Mouse (Mus musculus): ENCODE results near the gene Cux1.
"Not testable (repeated sequence)": the region's sequence is repeated elsewhere in the genome, so short reads cannot be mapped to it uniquely, and the experiment has no call there.

Cux1 gene

DNA sequence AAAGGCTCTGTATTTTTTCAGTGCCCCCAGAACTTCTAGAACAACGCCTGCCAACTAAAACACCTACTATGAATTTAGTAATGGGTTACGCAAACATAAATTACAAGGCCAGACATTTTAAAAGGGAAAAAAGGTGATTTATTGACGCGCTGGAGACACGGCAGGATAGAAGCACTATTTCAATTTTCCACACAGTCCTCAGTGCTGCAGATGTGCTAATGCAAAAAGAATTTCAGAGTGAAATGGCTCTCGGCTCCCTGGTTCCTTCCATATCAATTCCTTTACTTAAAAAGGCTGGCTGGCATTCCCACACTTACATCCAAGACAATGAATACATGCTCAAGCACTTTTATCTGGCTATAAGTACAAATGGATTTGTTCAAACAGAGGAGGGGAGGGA lies 94.4 kb downstream of the Cux1 start:
- DNase-seq (ENCODE audit: low read depth): no peak

DNA sequence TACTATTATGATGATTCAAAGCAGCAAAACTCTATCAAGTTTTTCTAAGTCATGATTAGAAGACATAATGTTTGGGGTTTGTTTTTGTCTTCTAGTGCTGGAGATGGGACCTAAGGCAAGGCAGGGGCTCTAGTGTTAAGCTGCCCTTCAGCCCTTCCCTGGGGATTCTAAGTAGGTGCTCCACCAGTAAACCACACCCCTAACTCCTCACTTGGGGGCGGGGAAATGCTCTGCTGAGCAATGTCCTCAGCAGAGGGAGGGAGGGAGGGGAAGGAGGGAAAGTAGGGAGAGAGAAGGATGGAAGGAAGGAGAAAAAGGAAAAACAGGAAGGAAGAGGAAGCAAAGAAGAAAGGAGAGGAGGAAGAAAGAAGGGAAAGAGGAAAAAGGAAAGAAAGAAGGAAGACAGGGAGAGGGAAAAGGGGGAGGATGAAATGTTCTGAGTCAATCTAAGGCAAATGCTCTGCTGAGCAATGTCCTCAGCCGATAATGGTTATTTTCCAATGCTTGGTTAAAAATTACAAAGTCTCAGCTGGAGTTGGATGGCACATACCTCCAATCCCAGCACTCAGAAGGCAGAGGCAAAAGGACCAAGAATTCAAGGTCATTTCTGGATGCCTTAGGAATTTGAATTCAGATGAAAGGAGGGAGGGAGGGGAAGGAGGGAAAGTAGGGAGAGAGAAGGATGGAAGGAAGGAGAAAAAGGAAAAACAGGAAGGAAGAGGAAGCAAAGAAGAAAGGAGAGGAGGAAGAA lies 96.1 kb downstream of the Cux1 start:
- DNase-seq (ENCODE audit: low read depth): not testable (repeated sequence)

DNA sequence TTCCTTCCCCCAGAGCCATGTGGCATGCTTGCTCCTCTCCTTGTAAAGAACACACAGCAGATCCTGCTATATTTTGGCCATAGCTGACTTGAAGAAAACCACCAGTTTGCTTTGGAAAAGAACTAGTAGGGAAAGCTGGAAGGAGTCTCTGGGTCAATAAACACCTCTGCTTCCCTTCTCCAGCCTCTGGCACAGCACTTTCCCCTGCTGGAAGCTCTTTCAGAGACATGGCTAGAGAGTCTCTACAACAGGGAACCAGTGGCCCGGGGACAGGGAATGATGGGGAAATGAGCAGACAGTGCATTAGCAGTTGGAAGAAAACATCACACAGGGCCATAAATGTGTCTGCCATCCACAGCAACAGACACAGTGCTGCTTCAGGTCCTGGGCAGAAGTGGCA lies 98.0 kb downstream of the Cux1 start:
- no peak for DNase-seq (ENCODE audit: low read depth)

DNA sequence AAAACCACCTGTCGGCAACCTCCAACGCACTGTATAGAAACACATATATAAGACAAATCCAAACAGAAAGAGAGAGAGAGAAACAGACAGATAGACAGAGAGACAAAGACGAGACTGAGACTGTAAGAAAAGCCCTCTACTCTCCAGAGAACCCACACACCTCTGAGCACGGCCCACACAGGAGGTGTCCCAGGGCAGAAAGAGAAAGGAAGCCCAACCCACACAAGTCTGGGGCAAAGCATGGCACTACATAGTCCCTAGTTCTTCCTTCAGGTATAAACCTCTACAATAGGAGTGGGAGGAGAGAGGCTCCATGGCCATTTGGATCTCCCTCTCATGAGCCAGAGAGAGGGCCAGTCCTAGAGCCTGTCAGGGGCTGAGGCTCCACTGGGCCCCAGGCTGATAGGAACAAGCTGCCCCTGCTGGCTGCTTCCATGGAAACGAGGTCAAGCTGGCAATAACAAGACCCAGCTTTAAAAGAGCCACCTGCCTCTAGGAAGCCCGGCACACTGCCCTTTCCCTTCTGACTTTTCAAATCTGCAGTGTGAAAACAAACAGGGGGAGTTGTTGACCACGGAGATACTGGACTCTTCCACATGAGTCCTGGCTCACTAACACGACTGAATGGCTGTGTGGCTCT lies 99.8 kb downstream of the Cux1 start:
- no peak for DNase-seq (ENCODE audit: low read depth)

DNA sequence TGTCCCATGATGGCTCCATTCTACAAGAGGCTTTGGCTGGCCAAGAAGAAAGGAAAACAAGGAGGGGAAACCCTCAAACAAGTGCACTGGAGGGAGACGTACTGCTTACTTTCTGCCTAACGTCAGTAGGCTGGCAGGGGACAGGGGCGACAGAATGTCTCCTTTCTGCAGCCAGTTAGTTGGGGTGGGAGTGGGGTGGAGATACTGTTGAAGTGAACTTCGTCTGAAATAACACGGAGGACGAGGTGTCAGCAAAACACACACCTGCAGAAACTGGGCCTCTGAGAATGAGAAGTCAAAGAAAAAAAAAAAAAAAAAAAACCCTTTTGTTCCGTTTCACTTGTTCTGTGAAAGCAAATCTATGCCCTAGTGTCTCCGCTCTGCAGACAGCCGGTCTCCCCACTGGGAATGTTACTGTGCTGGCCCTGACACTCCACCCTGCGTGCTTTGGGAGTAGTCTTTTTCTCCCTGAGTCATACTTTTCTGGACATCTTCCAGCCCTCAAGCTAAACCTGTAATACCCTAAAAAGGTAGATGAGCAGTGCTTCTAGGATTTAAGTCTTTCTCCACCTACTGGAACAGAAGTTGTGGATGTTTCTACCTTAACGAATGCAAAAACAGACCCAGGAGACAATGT lies 101.4 kb downstream of the Cux1 start:
- DNase-seq (ENCODE audit: low read depth): no peak

DNA sequence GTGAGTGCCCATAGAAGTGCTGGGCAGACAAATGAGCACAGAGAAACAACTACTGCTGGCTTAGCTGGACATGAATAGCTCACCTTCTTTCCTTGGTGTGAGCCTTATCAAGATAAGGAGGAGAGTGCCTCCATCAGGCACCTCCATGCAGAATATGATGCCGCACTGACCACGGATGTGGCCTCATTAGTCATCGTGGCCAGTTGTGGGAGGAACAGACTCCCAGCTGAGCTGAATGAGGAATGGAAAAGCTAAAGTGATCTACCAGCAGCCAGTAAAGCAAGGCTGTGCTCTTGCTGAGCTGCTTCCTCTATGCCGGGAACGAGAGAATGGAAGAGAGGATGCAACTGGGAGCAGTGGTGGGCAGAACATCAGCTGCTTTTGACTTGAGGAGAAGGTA lies 101.9 kb downstream of the Cux1 start:
- DNase-seq (ENCODE audit: low read depth): no peak

DNA sequence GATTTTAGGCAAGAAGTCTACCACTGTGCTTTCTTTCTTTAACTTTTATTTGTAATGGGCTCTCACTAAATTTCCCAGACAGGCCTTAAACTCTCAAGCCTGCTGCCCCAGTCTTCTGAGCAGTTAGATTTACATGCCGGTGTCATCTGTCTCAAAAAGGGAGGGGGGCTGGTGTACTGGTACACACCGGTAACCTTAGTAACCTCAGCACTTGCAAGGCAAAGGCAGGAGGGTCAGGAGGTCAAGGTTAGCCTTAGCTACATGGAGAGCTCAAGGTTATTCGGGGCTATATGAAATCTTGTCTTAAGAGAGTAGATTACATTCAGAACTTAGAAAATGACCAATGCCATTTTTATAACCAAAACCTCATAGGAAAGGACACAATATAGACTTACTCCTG lies 102.4 kb downstream of the Cux1 start:
- no peak for DNase-seq (ENCODE audit: low read depth)

DNA sequence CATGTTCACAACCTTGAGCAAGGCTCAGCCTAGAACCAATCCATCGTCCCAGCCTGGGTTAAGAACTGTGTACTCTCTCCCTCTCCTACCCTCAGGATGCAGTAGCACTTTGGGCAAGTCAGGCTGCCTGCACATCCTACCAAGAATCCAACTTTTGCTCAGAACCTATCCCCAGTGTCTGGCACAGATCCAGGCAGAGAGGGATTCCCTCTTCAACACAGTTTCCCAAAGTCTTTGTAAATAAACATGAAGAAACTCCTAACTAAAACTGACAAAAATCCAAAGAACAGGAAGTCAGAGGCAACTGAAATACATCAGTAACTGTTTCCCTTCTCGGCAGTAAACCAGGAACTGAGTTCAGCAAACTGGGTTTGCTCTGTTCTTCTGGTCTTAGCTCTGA lies 103.2 kb downstream of the Cux1 start:
- DNase-seq (ENCODE audit: low read depth): no peak

DNA sequence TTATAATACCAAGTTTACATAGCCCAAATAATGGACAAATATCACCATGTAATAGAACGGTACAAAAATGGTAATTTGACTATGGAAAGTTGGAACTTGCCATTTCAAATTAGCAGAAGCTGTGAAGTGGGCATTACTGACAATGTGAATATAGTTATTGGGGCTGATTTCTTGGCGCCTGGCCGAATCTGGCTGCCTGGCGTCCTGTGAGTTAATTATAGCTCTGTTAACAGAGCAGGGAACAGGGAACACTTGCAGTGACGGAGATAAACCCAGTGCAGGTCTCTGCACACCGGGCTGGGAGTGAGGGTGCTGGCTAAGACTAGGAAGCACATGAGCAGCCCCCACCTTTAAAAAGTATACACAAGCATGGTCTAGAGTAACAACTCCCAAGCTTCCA lies 104.7 kb downstream of the Cux1 start:
- DNase-seq (ENCODE audit: low read depth): no peak

DNA sequence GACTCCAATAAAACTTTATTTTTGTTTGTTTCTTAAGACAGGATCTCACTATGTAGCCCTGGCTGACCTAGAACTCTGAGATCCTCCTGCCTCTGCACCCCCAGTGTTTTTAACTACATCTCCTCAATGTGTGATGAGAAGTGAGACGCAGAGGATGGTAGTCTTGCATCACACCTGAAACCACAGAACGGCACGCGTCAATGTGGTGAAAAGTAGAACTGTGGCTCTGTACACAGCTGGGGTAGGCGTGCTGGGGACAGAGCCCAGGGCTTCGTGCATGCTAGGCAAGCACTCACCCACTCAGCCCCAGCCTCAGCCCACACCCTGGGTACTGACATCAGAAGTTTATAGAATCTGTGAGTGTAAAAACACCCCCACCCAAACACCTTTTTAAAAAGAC lies 107.4 kb downstream of the Cux1 start:
- DNase-seq (ENCODE audit: low read depth): no peak

DNA sequence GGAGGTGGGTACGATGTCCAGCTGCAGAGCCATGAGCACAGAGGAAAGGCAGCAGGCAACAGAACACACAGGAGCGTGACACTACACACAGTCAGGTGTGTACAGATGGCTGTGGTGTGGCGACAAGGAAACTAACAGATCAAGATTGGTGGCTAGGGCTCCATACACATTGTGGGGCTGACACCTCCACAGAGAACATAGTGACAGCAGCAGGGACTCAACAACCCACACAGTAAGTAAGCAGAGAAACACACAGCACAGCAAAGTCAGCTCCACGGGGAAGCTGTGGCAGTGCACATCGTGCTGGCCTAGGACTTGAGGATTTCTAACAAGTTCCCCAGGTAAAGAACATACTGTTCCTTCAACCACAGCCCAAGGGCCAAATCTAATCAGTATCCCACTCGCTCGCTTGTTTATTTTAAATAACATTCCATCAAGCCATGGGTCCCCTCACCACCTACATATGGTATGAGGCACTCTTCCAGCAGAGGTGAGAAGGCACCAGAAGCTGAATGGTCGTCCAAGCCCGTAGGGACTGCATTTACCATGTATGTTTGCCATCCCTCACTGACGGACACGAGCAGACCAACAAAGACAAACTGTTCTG lies 108.3 kb downstream of the Cux1 start:
- no peak for DNase-seq (ENCODE audit: low read depth)

DNA sequence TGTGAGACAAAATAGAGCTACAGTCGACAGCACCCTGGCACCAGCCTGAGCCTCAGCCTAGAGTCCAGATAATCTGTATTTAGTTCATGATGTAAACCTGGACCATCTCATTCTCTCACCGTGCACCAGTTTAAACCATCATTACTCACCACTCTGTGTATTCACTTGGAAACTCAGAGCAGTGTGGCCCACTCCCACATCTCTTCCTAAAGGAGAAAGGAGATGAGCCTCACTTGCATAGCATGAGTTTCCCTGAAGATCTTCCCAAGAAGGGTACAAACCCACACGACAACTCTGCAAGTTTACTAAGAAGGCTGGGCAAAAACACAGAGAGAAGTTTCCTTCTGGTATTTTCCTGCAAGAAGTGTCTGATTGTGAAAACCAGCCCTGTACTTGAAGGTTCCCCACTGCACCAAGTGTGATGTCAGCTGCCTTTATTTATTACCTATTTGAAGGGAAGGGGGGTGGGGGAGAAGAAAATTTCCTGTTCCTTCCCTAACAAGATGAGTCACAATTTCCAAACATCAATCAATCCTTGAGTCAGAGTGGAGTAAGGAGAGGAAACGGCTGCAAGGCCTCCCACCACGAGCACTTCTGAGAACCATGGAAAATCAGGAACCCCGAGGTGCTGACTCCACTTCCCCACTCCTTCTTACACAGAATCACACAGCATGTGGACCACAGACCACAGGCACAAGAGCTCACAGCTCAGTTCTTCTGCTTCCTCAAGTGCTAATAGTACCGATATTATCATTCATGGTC lies 109.0 kb downstream of the Cux1 start:
- DNase-seq (ENCODE audit: low read depth): no peak

DNA sequence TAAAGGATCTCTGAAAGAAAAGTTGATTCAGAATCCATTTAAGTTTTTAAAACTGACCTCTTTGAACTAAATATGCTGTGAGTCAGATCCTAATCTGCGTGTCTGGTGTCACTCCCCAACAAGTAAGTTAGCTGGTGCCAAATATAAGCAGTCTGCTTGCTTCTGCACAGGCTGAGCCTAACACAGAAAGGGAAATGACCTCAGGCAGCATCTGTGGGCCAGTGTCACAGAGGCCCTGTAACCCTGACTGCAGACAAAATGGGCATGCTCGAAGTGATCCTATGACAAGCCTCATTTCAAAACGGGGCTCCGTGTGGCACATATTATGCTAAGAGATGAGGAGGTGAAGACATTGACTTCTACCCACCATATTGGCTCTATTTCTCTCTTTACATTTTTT lies 110.9 kb downstream of the Cux1 start:
- DNase-seq (ENCODE audit: low read depth): no peak

DNA sequence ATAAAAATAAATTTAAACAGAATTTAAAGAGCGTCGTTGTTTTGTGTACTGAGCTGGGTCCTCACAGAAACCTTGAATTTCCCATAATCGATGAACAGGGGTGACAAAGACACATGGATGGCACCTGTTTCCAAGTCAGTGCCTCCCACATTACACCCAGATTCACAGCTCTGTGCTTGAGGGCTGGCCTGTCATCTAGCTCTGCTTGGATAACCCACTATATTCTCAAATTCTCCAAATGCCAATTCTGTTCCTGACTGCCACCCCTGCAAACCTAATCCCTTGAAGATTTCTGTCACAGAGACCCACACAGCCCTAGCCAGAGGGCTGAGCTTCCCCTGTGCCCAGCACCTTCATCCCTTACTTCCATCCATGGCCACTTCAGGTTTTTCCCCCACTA lies 114.6 kb downstream of the Cux1 start:
- no peak for DNase-seq (ENCODE audit: low read depth)

DNA sequence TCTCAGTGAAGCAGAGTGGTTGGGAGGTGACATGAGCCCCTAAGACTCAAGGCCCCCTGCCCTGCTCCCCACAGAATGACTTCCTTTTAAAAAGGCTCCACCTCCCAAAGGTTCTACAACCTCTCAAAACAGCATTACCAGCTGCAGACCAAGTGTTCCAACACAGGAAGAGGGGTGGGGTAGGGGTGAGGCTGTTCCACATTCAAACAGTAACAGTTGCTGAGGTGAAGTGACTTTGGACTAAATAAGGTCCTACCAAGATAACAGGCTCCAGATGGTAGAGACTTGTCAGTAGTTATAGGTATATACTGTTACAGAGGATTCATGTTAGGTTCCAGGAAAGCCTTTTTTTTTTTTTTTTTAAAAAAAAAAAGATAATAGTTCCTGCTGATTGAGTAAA lies 117.5 kb downstream of the Cux1 start:
- DNase-seq (ENCODE audit: low read depth): peak; percentile 30

DNA sequence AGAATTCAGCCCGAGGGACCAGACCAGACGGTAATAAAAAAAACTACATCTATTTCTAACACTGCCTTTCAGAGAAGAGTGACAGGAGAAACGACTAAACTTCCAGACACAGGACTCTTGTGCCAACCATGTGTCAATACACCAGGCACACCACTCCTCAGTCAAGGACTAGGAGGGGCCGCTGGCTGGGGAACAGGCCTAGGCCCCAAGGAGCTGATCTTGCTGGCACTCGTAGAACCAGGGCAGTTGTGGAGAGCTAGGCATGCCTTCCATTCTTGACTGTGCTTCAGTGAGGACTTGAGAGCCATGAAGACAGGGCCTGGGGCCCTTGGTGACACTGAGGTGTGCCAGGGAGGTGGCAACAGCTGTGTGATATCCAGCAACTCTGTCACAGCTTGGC lies 121.3 kb downstream of the Cux1 start:
- no peak for DNase-seq (ENCODE audit: low read depth)

DNA sequence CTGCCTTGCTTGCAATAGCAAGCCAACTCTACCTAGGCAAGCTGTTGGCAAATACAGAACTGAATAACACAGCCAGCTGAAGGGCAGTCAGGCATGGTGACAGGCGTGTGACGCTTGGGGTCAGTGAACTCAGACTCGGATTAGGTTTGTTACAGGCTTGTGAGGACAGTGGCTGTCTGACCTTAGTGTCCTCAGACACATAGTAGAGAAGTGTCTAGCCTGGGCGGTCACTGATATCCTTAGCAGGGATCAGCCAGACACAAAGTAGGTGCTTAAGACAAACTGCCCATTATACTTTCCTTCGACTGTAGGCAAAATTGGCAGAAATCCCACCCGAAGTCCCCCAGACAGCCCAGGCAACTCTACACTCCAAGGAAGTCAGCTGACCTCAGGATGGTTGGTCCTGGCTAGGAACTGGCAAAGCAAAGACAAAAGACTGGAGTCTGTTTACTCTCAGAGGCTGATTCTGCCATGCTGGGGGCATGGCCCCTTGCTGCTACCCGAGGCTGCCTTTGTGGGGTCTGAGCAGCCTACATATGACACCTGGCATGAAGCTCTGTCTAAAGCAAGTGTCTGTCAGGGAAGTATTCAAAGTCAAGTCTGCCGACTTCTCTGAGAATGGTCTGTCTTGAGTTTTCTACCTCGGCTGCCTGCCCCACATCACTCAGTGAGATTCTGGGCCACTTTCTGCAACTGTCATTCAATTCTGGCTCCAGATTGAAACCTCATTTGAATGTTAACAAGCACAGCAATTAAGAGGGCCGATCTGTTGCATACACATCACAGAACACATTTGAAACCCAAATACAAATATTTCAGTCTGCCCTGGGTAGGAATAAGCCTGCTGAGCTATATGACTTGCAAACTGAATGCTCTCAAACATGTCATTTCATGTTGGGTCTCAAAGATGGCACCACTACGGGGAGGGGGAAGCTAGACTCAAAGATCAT lies 124.8 kb downstream of the Cux1 start:
- DNase-seq (ENCODE audit: low read depth): no peak

DNA sequence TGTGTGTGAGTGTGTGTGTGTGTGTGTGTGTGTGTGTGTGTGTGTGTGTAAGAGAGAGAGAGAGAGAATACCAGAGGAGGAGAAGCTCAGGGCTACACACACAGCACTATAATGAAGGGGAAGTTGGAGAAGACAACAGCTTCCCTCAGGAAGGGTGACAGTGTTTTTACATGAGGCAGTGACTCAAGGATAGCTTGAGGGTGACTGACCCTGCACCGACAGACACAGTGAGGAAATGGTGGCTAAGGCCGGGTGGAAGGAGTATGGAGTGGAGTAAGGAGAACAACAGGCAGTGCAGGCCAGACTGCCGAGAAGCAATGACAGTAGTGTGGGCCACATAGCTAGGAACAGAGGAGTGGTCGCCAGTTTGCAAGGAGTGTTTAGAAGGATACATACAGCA lies 137.6 kb downstream of the Cux1 start:
- DNase-seq (ENCODE audit: low read depth): no peak

DNA sequence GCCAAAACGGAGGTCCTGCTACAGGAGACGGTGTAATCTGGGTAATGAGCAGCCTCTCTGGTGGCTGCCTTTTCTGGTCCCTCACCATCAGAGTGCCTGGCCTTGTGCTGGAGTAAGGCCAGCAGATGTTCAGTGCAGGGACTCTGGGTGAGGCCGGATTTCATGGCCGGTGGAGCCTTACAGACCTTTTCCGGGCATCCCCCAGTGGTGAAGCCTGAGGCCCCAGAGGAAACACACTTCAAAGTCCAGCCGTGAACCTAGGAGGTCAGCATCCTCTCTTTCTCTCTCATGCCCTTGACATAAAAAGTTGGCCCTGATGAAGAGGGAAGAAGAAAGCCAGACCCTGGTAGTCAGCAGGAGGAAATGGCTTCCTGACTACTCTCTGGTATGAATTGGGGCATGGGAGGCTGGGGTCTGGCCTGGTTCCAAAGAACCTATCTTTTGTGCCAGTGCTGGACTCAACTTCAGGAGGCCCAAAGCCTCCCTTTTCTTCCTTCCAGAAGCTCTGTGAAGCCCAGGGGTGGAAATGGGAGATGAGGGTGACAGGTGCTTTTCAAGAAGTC lies 138.7 kb downstream of the Cux1 start:
- no peak for DNase-seq (ENCODE audit: low read depth)

DNA sequence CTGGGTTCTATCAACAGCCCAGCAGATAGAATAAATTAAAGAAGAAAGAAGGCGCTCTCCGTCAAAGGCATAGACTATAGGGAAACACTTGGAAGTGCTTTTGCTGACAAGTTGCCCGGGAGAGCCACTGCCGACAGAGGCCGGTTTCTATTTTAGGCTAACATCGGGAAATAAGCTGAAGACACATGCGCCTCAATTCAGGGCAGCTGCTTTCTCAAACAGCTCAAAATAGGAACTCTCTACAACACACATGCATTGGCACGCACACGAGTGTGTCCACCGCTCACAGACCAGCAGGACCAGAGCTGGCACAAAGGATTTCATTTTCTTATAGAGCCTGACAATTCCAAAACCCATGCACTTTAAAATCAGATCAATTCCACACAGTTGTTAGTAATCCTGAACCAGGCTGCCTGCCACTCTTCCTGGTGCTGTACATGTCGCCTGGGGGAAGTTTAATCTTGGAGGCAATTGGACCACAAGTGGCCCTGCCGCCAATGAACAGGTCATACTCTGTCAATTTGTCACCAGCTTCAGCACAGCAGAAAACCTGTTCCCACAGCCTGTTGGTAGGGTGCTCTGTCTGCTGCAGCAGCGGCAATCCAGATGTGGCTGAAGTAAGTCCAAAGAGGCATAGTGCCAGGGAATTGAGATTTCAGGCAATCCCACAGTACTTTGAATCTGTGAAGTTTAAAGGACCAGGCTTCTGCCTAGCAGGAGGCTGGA lies 139.4 kb downstream of the Cux1 start:
- DNase-seq (ENCODE audit: low read depth): no peak

All from c-Kit-positive CD71-positive TER-119-negative erythroid progenitor cells, embryonic 14.5 days (primary cell).